18 mouse cellular contexts compared by ENCODE assay signal in the genomic region with DNA sequence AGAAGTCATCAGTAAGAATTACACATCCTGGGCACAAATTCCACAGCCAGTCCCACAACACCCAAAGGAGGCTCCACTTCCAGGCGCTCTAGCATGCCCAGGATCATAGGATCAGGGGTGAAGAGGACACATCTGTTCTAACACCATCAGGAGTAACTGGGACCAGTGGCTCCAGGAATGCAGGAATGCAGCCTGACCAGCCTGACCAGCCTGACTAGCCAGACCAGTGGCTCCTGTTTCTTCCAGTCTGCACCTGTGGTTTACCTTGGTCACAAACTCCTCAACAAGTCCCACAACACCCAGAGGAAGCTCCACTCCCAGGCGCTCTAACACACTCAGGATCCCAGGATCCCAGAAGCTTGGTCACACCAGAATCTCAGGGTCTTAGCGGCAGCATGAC.
A peak's percentile ranks its signal among the peaks of the same experiment; 100 is the strongest.
DNase-seq lines count a peak whose midpoint lies in the region; ATAC-seq lines count a peak whose summit lies in the region.
"Had no signal": no experiment of that assay in that cellular context is flagged by ENCODE, and none has a peak within 500 bp of the region (broad histone marks: within the 10 kb centered on the region; RNA-seq: fewer than 3 reads in every experiment).

No protein-coding gene starts in this region.

- H3K27ac ChIP-seq in kidney, embryonic 14.5 days (ENCODE audit: low read depth, low read length): no peak overlapping the region
- H3K27ac ChIP-seq: forebrain, embryonic 13.5 days; hindbrain, embryonic 12.5 days; limb, embryonic 12.5 days; liver, embryonic 15.5 days; midbrain, embryonic 10.5 days had no signal

- no peaks in the 10 kb centered on the region for H3K9me3 ChIP-seq in kidney, embryonic 14.5 days (ENCODE audit: control insufficient read depth, low read length)
- H3K9me3 ChIP-seq: forebrain, embryonic 13.5 days; hindbrain, embryonic 12.5 days; limb, embryonic 12.5 days; liver, embryonic 15.5 days; midbrain, embryonic 10.5 days had no signal

- no peak for ATAC-seq in kidney, embryonic 14.5 days (ENCODE audit: low FRiP score, low TSS enrichment)
- ATAC-seq: forebrain, embryonic 13.5 days; intestine, embryonic 16.5 days; Patski had no signal

- peak; percentile 76 for DNase-seq in kidney, adult 11 months
- DNase-seq in kidney, adult 18-20 months: peak; percentile 54
- peak; percentile 60 to 79 for DNase-seq in kidney, postnatal 25 days
- peak; percentile 2 for DNase-seq in lung, postnatal 25 days (ENCODE audit: low spot score)
- DNase-seq in thymus, postnatal 36 days: no peak
- no peak for DNase-seq in layer of hippocampus, postnatal 14 days (ENCODE audit: low spot score in 2 of 2)
- DNase-seq in ovary, postnatal 14 days (ENCODE audit: low spot score): no peak
- DNase-seq: cerebellum, adult 11 months; heart, adult 11 months; right cerebral cortex, postnatal 4 days had no signal

- no peaks in the 10 kb centered on the region for H3K4me1 ChIP-seq in kidney, embryonic 14.5 days (ENCODE audit: control insufficient read depth, insufficient read depth, low read length)
- H3K4me1 ChIP-seq: forebrain, embryonic 13.5 days; hindbrain, embryonic 12.5 days; limb, embryonic 12.5 days; liver, embryonic 15.5 days; midbrain, embryonic 10.5 days had no signal

- WGBS in kidney, embryonic 14.5 days: 66% methylated on average over 3 of the region's 3 CpGs

- H3K9ac ChIP-seq in kidney, embryonic 14.5 days (ENCODE audit: low read depth, low read length): no peak overlapping the region
- H3K9ac ChIP-seq: forebrain, embryonic 13.5 days; hindbrain, embryonic 12.5 days; limb, embryonic 12.5 days; liver, embryonic 15.5 days had no signal

- H3K4me3 ChIP-seq in kidney, embryonic 14.5 days (ENCODE audit: low read length): no peak overlapping the region
- H3K4me3 ChIP-seq: forebrain, embryonic 13.5 days; hindbrain, embryonic 12.5 days; limb, embryonic 12.5 days; liver, embryonic 15.5 days; midbrain, embryonic 10.5 days had no signal

- H3K4me2 ChIP-seq in kidney, embryonic 14.5 days (replicated peaks; ENCODE audit: low read depth, low read length): no peak overlapping the region
- H3K4me2 ChIP-seq: forebrain, embryonic 13.5 days; hindbrain, embryonic 12.5 days; limb, embryonic 12.5 days; liver, embryonic 15.5 days had no signal

- no peaks in the 10 kb centered on the region for H3K27me3 ChIP-seq in kidney, embryonic 14.5 days (ENCODE audit: control insufficient read depth, insufficient read depth, low read length)
- H3K27me3 ChIP-seq: forebrain, embryonic 13.5 days; hindbrain, embryonic 12.5 days; limb, embryonic 12.5 days; liver, embryonic 15.5 days had no signal

- no peaks in the 10 kb centered on the region for H3K36me3 ChIP-seq in kidney, embryonic 14.5 days (ENCODE audit: control insufficient read depth, insufficient read depth, low read length)
- H3K36me3 ChIP-seq: hindbrain, embryonic 12.5 days; limb, embryonic 12.5 days; liver, embryonic 15.5 days; midbrain, embryonic 10.5 days had no signal

Comparison
In these comparisons a context has a peak if more than half of its experiments do, and no peak if none do; other contexts are left out.
1. DNase-seq: peak in kidney, adult 11 months (single experiment), kidney, adult 18-20 months (single experiment), kidney, postnatal 25 days (2 of 2) and lung, postnatal 25 days (single experiment); none in thymus, postnatal 36 days (0 of 2), layer of hippocampus, postnatal 14 days (0 of 2) and ovary, postnatal 14 days (single experiment).